Mouse (Mus musculus) brain, embryonic 14.5 days (tissue): Measurements from ENCODE around the gene Fam131c.

ENCODE experiments used
- CTCF ChIP-seq: fragments of 200-500 bp; IDR thresholded peaks from 2 replicates; pipeline ENCODE4 v1.5.1; 2012; ENCODE audit warnings: inconsistent platforms, mild to moderate bottlenecking, moderate library complexity, borderline replicate concordance; ENCODE audit not compliant: insufficient read depth, insufficient read length; ENCODE audit errors: extremely low read depth
- POLR2A ChIP-seq: fragments of 200-500 bp; IDR thresholded peaks from 2 replicates; pipeline ENCODE4 v1.6.1; 2012; ENCODE audit warnings: mild to moderate bottlenecking, inconsistent platforms, borderline replicate concordance; ENCODE audit not compliant: poor library complexity, insufficient read depth, insufficient read length, severe bottlenecking; ENCODE audit errors: extremely low read depth

DNA sequence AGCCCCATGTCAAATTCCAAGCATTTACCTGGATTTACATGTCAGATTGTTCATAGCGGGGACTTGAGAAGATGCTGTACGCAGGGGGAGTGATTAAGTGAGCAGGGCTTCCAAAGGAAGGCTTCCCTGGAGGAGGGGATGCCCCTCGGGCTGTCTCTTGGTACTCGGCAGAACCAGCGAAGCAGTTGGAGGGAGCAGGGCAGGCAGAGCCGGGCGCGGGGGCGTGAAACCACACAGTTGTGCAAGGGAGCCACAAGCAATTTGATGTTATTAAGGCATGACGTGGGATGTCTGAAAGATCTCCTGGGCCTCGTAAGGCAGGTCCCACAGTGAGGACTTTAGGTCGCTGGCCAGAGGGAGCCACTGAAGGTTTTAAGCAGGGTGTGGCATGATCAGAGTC, 38.1 kb upstream of the Fam131c start:
- no peak for TF ChIP-seq POLR2A
- TF ChIP-seq CTCF: no peak
